Mouse (Mus musculus) liver, embryonic 16.5 days (tissue): ENCODE results near the gene Cyp2g1. TPM values are rescaled to one million over a fixed set of nuclear protein-coding genes. Genes with fewer than 3 reads are reported as not detected.

Experiments
- ATAC-seq: fragments of 200-750 bp; cut with Nextera tagmentation; 2 replicates; pipeline ENCODE4 v1.8.0; 2017; ENCODE audit warnings: low read depth, mild to moderate bottlenecking, moderate number of reproducible peaks, moderate library complexity
- H3K27ac ChIP-seq: fragments of 300-500 bp; sonication (generic); 2 replicates; pipeline ENCODE4 v1.5.1; 2014; ENCODE audit warnings: mild to moderate bottlenecking, low read length
- H3K27me3 ChIP-seq: fragments of 300-500 bp; sonication (generic); 2 replicates; pipeline ENCODE4 v1.6.1; 2014; ENCODE audit warnings: low read depth, low read length, mixed read lengths; ENCODE audit not compliant: control insufficient read depth, insufficient read depth
- H3K36me3 ChIP-seq: fragments of 300-500 bp; sonication (generic); 2 replicates; pipeline ENCODE4 v1.6.1; 2014; ENCODE audit warnings: mild to moderate bottlenecking; ENCODE audit not compliant: control insufficient read depth, insufficient read depth
- H3K4me1 ChIP-seq: fragments of 300-500 bp; sonication (generic); 2 replicates; pipeline ENCODE4 v1.6.1; 2014; ENCODE audit warnings: low read depth, low read length, mixed read lengths; ENCODE audit not compliant: control insufficient read depth
- H3K4me2 ChIP-seq: fragments of 300-500 bp; sonication (generic); 2 replicates; pipeline ENCODE4 v1.6.1; 2014; ENCODE audit warnings: low read depth, low read length, mixed read lengths
- H3K4me3 ChIP-seq: fragments of 300-500 bp; sonication (generic); 2 replicates; pipeline ENCODE4 v1.5.1; 2014; ENCODE audit warnings: low read depth, mild to moderate bottlenecking, low read length
- H3K9ac ChIP-seq: fragments of 300-500 bp; sonication (generic); 2 replicates; pipeline ENCODE4 v1.6.1; 2014; ENCODE audit warnings: low read depth, low read length
- H3K9me3 ChIP-seq: fragments of 300-500 bp; sonication (generic); replicated peaks from 2 replicates; pipeline ENCODE4 v1.6.1; 2016; ENCODE audit warnings: low read length; ENCODE audit not compliant: control insufficient read depth
- WGBS: fragments of 180-500 bp; shearing (Covaris S2); extraction: QIAGEN DNeasy Blood & Tissue Kit; methylation state at CpG from one replicate; pipeline ENCODE4 v1.1.7; 2014; ENCODE audit not compliant: insufficient replicate concordance; 5-methylcytosine and 5-hydroxymethylcytosine counted together
- polyA plus RNA-seq: library from polyadenylated mRNA; unstranded; fragments of >200 nt; fragmentation: Nextera tagmentation; extraction: Ambion mirVana; gene quantifications from 2 replicates; pipeline ENCODE4 v1.2.1, GENCODE M21; 2015

Gene Cyp2g1
- not detected in 2 replicates for polyA plus RNA-seq

DNA sequence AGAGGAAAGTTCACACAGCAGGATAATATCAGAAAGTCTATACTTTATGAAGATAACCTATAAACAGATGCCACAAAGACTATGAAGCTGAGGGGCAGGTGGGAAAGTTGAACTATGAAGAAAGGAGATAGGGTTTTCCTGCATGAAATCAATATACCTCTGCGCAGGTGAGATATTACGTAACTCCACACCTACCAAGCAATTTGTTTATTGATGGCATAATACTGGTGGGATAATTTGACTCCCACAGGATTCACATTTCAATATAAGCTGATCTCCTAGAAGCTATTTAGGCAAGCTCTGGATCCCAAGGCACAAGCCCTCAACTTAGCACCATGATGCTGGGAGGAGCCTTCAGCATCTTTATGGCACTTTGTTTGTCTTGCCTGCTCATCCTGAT lies at the start of gene Cyp2g1:
Cyp2g1 (plus strand) TSS at position 301 of the 400 bp plus-strand sequence.
- Histone ChIP-seq H3K4me1 (no peaks in the 10 kb centered on the region), H3K27ac (no peak within 1 kb of the TSS), H3K36me3 (no peaks in the 10 kb centered on the region), H3K4me2 (no peak within 1 kb of the TSS), H3K9me3 (no peaks in the 10 kb centered on the region), H3K9ac (no peak within 1 kb of the TSS), H3K27me3 (no peaks in the 10 kb centered on the region), H3K4me3 (no peak within 1 kb of the TSS)
- 80% methylated on average over 2 of the region's 2 CpGs for WGBS
- ATAC-seq: no peak

DNA sequence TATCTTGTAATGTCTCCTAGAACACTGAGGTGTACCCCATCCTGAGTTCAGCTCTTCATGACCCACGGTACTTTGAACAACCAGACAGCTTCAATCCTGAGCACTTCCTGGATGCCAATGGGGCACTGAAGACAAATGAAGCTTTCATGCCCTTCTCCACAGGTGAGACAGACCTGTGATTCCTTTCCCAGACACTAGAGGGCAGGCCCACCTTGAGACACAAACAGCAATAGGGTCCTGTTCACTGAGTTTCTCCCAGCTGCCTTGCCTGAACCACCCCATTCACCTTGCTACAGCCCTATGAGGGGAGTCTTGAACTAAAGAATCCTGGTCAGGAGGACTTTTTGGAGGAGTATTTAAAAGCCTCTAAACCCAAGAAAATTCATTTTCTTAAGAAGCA lies 41.6 kb upstream of the Cyp2g1 start:
- Histone ChIP-seq H3K4me2 (no peak overlapping the region), H3K27me3 (no peaks in the 10 kb centered on the region), H3K27ac (no peak overlapping the region), H3K9me3 (no peaks in the 10 kb centered on the region), H3K4me1 (no peaks in the 10 kb centered on the region), H3K9ac (no peak overlapping the region), H3K4me3 (no peak overlapping the region), H3K36me3 (no peaks in the 10 kb centered on the region)
- ATAC-seq: no peak
- 52% methylated on average over 1 of the region's 1 CpGs for WGBS

DNA sequence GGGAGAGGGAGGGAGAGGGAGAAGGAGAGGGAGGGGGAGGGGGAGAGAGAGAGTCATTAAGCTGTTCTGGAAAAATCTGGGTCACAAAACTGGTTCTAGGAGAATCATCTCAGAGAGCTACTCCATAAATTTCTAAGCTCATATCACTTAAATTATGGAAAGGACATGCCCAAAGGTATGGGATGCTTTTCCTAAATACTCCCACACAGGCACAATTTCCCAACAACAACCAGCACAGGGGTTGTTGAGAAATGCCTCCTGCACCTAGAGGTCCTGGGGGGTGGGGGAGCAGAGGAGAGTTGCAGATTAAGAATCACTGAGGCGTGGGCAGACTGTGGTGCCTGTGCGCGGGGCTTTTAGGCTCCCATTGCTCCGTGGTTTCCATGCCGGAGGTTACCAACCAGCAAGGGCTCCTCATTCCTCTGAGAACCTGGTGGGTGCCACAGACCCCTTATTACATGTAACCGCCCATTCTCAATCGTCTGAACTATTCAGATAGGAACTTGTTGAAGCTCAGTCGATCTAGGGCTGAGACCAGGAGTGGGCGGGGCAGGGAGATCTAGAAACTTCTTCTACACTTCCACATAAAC lies 38.7 kb upstream of the Cyp2g1 start:
- Histone ChIP-seq H3K4me2 (no peak overlapping the region), H3K4me3 (no peak overlapping the region), H3K9ac (no peak overlapping the region), H3K27me3 (no peaks in the 10 kb centered on the region), H3K36me3 (no peaks in the 10 kb centered on the region), H3K9me3 (no peaks in the 10 kb centered on the region), H3K27ac (no peak overlapping the region), H3K4me1 (no peaks in the 10 kb centered on the region)
- no peak for ATAC-seq
- 68% methylated on average over 9 of the region's 9 CpGs for WGBS

DNA sequence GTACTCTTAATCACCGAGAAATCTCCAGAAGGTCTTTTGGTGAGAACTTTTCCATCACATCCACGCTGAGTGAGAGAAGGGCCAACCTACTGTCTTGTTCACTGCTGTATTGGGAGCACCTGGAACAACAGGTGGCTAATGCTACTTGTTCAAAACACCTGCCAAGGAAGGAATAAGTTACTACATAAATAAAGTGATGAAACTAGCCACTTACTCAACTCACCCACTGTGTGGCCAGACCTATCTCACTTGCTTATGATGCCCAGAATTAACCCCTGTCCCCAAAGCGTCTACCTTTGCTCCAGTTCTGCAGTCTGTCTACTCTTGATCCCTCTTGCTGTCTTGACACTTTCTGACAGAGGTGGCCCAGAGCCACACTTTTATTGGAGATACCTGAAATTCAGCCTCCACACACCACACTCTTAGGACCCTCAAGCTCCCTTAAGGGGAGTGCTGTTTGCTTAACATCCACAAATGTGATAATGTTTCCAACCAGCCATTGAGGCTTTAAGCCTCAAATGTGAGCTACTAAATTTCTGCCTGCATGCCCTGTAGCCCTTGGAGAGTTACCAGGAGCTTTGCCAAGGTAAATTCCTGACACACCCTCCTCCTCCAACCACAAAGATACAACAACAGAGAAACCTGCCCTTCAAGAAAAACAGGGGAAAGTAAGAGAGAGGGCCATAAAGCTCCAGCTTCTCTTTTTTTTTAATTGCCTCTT lies 35.7 kb upstream of the Cyp2g1 start:
- Histone ChIP-seq H3K4me2 (no peak overlapping the region), H3K4me1 (no peaks in the 10 kb centered on the region), H3K27ac (no peak overlapping the region), H3K36me3 (no peaks in the 10 kb centered on the region), H3K27me3 (no peaks in the 10 kb centered on the region), H3K9ac (no peak overlapping the region), H3K9me3 (no peaks in the 10 kb centered on the region), H3K4me3 (no peak overlapping the region)
- 47% methylated on average over 3 of the region's 3 CpGs for WGBS
- ATAC-seq: no peak

DNA sequence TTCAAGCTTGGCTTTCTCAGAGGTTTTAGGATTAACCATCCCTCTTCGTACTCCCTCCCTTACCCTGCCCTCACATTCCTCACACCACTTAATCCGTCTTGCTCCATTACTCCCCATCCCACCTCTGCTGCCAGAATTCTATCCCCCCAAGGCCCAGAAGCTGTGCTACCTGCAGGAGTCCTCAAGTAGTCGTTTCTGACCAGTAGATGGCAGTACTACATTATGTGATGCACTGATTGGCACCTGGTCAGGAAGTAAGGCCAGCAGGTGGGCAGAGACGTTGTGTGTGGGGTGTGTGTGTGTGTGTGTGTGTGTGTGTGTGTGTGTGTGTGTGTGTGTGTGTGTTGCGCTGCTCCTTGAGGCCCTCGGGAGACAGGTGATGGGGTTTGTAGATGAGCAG lies 32.8 kb upstream of the Cyp2g1 start:
- Histone ChIP-seq H3K36me3 (no peaks in the 10 kb centered on the region), H3K9ac (no peak overlapping the region), H3K27ac (no peak overlapping the region), H3K4me3 (no peak overlapping the region), H3K4me1 (no peaks in the 10 kb centered on the region), H3K4me2 (no peak overlapping the region), H3K27me3 (no peaks in the 10 kb centered on the region), H3K9me3 (no peaks in the 10 kb centered on the region)
- WGBS: 16% methylated on average over 6 of the region's 6 CpGs
- no peak for ATAC-seq

DNA sequence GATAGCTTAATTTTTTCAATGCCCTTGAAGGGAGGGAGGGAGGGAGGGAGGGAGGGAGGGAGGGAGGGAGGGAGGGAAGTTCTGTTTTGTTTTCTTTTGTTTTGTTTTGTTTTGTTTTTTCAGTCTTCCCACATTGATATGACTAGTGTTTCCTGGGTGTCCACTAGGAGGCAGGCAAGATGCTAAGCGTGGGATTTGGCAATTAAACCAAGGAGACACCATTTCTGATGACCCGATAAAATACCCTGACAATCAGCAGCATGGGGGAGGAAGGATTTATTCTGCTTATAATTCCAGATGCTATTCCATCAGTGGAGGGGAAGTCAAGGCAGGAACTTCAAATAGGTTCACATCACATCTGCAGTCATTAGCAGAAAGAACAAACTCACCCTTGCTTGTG lies 30.9 kb upstream of the Cyp2g1 start:
- Histone ChIP-seq H3K4me3 (no peak overlapping the region), H3K27me3 (no peaks in the 10 kb centered on the region), H3K9ac (no peak overlapping the region), H3K36me3 (no peaks in the 10 kb centered on the region), H3K9me3 (no peaks in the 10 kb centered on the region), H3K4me1 (no peaks in the 10 kb centered on the region), H3K4me2 (no peak overlapping the region), H3K27ac (no peak overlapping the region)
- WGBS: 42% methylated on average over 2 of the region's 2 CpGs
- no peak for ATAC-seq

DNA sequence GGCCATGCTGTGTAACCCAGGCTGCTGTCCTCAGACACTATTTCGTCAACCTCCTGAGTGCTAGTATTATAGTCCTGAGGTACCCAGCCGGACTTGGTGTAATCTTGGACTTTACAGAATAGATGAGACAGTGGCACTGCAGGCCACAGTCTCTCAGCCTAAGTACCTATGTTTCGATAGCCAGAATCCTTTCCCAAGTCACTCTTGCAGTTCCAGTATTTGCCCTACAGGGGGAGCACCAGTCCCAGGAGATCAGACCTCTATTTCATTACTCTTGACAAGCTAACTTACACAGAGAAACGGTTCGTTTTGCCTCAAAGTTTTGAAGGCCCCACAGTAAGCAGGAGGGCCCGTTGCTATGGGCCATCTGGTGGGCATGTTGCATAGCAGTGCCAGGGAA lies 30.2 kb upstream of the Cyp2g1 start:
- no peak overlapping the region for H3K27ac ChIP-seq
- H3K9ac ChIP-seq: no peak overlapping the region
- 25% methylated on average over 6 of the region's 6 CpGs for WGBS
- H3K4me1 ChIP-seq: no peaks in the 10 kb centered on the region
- no peaks in the 10 kb centered on the region for H3K9me3 ChIP-seq
- no peak for ATAC-seq
- H3K4me3 ChIP-seq: no peak overlapping the region
- H3K36me3 ChIP-seq: no peaks in the 10 kb centered on the region
- no peaks in the 10 kb centered on the region for H3K27me3 ChIP-seq
- no peak overlapping the region for H3K4me2 ChIP-seq

DNA sequence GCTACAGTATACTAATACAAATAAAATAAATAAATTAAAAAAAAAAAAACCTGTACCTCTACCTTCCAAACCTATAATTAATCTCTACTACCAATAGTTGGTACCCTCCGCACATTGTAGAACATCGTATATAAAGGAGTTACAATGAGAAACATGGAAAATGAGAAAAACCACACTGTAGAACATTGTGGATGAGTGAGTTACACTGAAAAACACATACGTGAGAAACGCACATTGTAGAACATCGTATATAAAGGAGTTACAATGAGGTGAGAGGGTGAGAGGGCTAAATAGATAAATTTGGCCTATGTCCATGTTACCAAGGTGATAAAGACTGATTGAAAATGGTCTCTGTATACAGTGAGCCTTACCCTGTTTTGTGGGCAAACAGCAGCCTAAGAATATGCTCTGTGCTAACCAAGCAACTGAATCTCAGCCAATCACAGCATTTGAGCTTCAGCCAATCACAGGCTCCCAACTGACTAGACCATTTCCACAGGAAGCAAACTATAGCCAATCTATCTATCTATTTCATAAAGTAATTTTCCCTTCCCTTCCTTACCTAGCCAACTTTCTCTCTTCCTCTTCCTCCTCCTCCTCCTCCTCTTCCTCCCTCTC lies 28.8 kb upstream of the Cyp2g1 start:
- no peaks in the 10 kb centered on the region for H3K36me3 ChIP-seq

DNA sequence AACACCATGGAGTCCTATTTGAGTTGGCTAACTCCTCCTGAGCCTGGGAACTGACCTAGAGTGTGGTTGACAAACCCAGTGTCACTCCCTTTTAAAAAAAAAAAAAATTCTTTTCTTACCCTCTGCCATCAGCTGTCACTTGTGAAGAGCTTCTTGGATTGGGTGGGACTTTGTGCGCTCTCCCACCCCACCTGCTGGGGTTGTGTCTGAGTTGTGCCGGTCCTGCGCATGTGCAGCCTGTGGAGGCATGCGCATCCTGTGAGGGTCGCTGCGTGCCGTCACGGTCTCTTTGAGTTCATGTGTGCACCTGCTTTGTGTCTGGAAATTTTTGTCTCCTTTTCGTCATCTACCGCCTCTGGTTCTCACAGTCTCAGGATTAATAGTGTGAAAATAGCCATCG lies 28.2 kb upstream of the Cyp2g1 start:
- no peaks in the 10 kb centered on the region for H3K4me1 ChIP-seq
- no peak overlapping the region for H3K4me2 ChIP-seq
- no peaks in the 10 kb centered on the region for H3K36me3 ChIP-seq
- H3K9ac ChIP-seq: no peak overlapping the region
- WGBS: 12% methylated on average over 11 of the region's 11 CpGs
- no peak overlapping the region for H3K4me3 ChIP-seq
- no peak for ATAC-seq
- H3K27me3 ChIP-seq: no peaks in the 10 kb centered on the region
- no peaks in the 10 kb centered on the region for H3K9me3 ChIP-seq
- H3K27ac ChIP-seq: no peak overlapping the region

More for the DNA sequence above, 28.8 kb upstream of the Cyp2g1 start:
- no peak overlapping the region for H3K4me2 ChIP-seq
- no peak overlapping the region for H3K27ac ChIP-seq
- no peaks in the 10 kb centered on the region for H3K9me3 ChIP-seq
- no peaks in the 10 kb centered on the region for H3K4me1 ChIP-seq
- H3K9ac ChIP-seq: no peak overlapping the region
- H3K4me3 ChIP-seq: no peak overlapping the region
- 76% methylated on average over 5 of the region's 5 CpGs for WGBS
- no peaks in the 10 kb centered on the region for H3K27me3 ChIP-seq
- ATAC-seq: no peak
